Mouse (Mus musculus) midbrain, postnatal 0 days (tissue): Measurements from ENCODE around the gene Fxyd7. TPM values are rescaled to one million over a fixed set of nuclear protein-coding genes. Genes with fewer than 3 reads are reported as not detected.

Experiments
- ATAC-seq: fragments of 200-750 bp; cut with Nextera tagmentation; 2 replicates; pipeline ENCODE4 v1.8.0; 2017; ENCODE audit warnings: moderate number of reproducible peaks, mild to moderate bottlenecking, moderate TSS enrichment, moderate library complexity; ENCODE audit not compliant: low FRiP score
- DNase-seq: peaks from one replicate; pipeline ENCODE4 v3.0.0-alpha.2; 2015; ENCODE audit warnings: low spot score
- H3K27ac ChIP-seq: fragments of 300-500 bp; sonication (generic); 2 replicates; pipeline ENCODE4 v1.5.1; 2014; ENCODE audit warnings: low read depth, mild to moderate bottlenecking, low read length, mixed read lengths
- H3K27me3 ChIP-seq: fragments of 300-500 bp; sonication (generic); 2 replicates; pipeline ENCODE4 v1.6.1; 2014; ENCODE audit warnings: low read length, control low read depth, mixed read lengths; ENCODE audit not compliant: insufficient read depth
- H3K36me3 ChIP-seq: fragments of 300-500 bp; sonication (generic); 2 replicates; pipeline ENCODE4 v1.6.1; 2014; ENCODE audit warnings: low read length, control low read depth, mixed read lengths; ENCODE audit not compliant: insufficient read depth
- H3K4me1 ChIP-seq: fragments of 300-500 bp; sonication (generic); 2 replicates; pipeline ENCODE4 v1.6.1; 2014; ENCODE audit warnings: mild to moderate bottlenecking, control low read depth, antibody characterized with exemption, low read length, mixed read lengths; ENCODE audit not compliant: insufficient read depth
- H3K4me2 ChIP-seq: fragments of 300-500 bp; sonication (generic); 2 replicates; pipeline ENCODE4 v1.6.1; 2014; ENCODE audit warnings: low read depth, mild to moderate bottlenecking, low read length, mixed read lengths; ENCODE audit not compliant: poor library complexity, severe bottlenecking
- H3K4me3 ChIP-seq: fragments of 300-500 bp; sonication (generic); 2 replicates; pipeline ENCODE4 v1.5.1; 2014; ENCODE audit warnings: low read depth, mild to moderate bottlenecking, low read length, moderate library complexity
- H3K9ac ChIP-seq: fragments of 300-500 bp; sonication (generic); replicated peaks from 2 replicates; pipeline ENCODE4 v1.6.1; 2014; ENCODE audit warnings: mild to moderate bottlenecking, low read length, moderate library complexity, mixed read lengths; ENCODE audit not compliant: poor library complexity, severe bottlenecking
- H3K9me3 ChIP-seq: fragments of 300-500 bp; sonication (generic); 2 replicates; pipeline ENCODE4 v1.6.1; 2016; ENCODE audit warnings: low read length, control low read depth
- CTCF ChIP-seq: IDR thresholded peaks from 2 replicates; pipeline ENCODE4 v1.5.1; 2016; ENCODE audit warnings: antibody characterized with exemption, mild to moderate bottlenecking
- WGBS: fragments of 180-500 bp; shearing (Covaris S2); extraction: QIAGEN DNeasy Blood & Tissue Kit; methylation state at CpG from one replicate; pipeline ENCODE4 v1.1.7; 2014; 5-methylcytosine and 5-hydroxymethylcytosine counted together
- polyA plus RNA-seq: library from polyadenylated mRNA; unstranded; fragments of >200 nt; fragmentation: Nextera tagmentation; extraction: Ambion mirVana; gene quantifications from 2 replicates; pipeline ENCODE4 v1.2.1, GENCODE M21; 2015
- total RNA-seq: library from RNA; depleted of rRNA; stranded (reverse); fragments of >200 nt; gene quantifications from 2 replicates; pipeline ENCODE4 v1.2.3, GENCODE M21; 2014

The Fxyd7 gene
- total and polyA plus RNA-seq, 2 experiments from 2014 or later = 285 to 455 TPM

GRCm38 (mm10) chr7:31096892-31097564 is 45.8 kb upstream of the Fxyd7 start:
- ATAC-seq = no peak
- TF ChIP-seq CTCF = no peak
- no peak for DNase-seq
- Histone ChIP-seq H3K9me3 (no peaks in the 10 kb centered on the region), H3K4me3 (no peak overlapping the region), H3K27ac (no peak overlapping the region), H3K36me3 (no peaks in the 10 kb centered on the region), H3K4me2 (no peak overlapping the region), H3K4me1 (no peaks in the 10 kb centered on the region), H3K9ac (no peak overlapping the region), H3K27me3 (no peaks in the 10 kb centered on the region)
- 72% methylated on average over 9 of the region's 9 CpGs for WGBS

DNA sequence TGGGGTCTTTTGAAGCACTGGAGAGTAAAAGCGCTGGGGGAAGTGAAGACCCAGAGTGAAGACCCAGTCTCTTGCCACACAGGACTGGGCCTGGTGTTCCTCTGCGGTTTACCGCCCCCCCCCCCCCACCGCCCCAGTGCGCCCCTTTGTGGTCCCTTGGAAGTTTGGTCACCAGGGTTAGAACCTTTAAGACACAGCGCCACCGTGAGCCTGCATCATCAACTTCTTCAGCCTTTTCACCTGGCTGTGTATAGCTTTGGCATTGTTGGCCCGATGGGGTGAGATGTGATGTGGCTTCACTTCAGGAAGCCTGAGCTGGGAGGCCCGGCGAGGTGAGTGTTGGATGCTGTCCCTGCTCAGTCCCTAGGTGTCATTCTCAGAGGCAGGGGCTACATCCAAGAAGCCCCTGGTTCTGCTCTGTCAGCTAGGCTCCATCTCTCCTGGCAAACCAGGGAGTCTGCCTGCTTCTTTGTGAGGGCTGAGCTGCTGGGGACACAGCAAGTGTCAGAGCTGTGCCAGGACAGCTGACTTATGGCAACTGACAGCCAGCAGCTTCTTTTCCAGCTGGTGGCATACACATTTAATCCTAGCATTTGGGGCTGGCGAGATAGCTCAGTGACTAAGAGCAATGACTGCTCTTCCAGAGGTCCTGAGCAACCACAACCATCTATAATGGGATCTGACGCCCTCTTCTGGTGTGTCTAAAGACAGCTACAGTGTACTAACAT is 43.7 kb upstream of the Fxyd7 start:
- H3K9ac ChIP-seq = no peak overlapping the region
- no peak overlapping the region for H3K27ac ChIP-seq
- no peak overlapping the region for H3K4me2 ChIP-seq
- H3K27me3 ChIP-seq = no peaks in the 10 kb centered on the region
- DNase-seq (no peak), ATAC-seq (no peak)
- no peak overlapping the region for H3K4me3 ChIP-seq
- no peaks in the 10 kb centered on the region for H3K4me1 ChIP-seq
- no peaks in the 10 kb centered on the region for H3K36me3 ChIP-seq
- no peaks in the 10 kb centered on the region for H3K9me3 ChIP-seq
- 35% methylated on average over 11 of the region's 12 CpGs for WGBS
- peak; percentile 46 for TF ChIP-seq CTCF

DNA sequence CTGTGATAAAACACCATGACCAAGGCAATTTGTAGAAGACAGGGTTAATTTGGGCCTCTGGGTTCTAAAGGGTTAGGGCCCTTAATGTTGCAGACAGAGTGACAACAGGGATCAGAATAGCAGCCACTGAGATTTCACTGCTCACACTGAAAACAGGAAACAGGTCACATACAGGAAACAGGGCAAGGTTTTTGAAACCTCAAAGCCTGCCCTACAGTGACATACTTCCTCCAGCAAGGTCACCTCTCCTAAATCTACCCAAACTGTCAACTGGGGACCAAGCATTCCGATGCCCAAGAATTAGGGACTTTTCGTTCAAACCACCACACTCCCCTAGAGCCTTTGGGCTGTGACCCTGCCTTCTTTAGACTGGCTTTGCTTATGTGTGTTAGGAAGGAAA is 38.5 kb upstream of the Fxyd7 start:
- Histone ChIP-seq H3K4me2 (no peak overlapping the region), H3K27ac (no peak overlapping the region), H3K36me3 (no peaks in the 10 kb centered on the region), H3K4me3 (no peak overlapping the region), H3K9ac (no peak overlapping the region), H3K4me1 (no peaks in the 10 kb centered on the region), H3K9me3 (no peaks in the 10 kb centered on the region), H3K27me3 (no peaks in the 10 kb centered on the region)
- DNase-seq (no peak), ATAC-seq (no peak)
- TF ChIP-seq CTCF = no peak
- 95% methylated on average over 2 of the region's 2 CpGs for WGBS

DNA sequence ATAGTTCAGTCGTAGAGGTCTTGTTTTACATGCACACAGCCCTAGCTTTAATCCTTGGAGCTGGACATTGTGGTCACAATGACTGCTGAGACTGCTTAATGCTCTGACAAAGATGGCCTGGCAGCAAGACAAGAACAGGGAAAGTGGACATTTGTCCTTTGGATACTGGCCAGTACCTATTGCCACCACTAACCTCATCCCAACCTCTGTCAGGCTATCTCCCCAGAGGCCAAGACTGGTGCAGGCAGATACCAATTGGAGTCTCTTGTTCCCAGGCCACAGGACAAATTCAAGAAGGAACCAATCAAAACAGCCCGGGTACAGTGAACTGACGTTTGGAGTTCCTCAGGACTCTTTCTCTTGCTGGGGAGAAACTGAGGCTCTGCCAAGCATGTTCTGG is 36.9 kb upstream of the Fxyd7 start:
- TF ChIP-seq CTCF = no peak
- 59% methylated on average over 3 of the region's 3 CpGs for WGBS

GRCm38 (mm10) chr7:31087262-31087661 is 36.0 kb upstream of the Fxyd7 start:
- Histone ChIP-seq H3K27ac (no peak overlapping the region), H3K4me2 (no peak overlapping the region), H3K4me1 (no peaks in the 10 kb centered on the region), H3K36me3 (no peaks in the 10 kb centered on the region), H3K9ac (no peak overlapping the region), H3K27me3 (no peaks in the 10 kb centered on the region), H3K4me3 (no peak overlapping the region), H3K9me3 (no peaks in the 10 kb centered on the region)
- no peak for ATAC-seq
- DNase-seq = no peak
- no peak for TF ChIP-seq CTCF
- 83% methylated on average over 2 of the region's 2 CpGs for WGBS

More for the DNA sequence above, 36.9 kb upstream of the Fxyd7 start:
- DNase-seq (no peak), ATAC-seq (no peak)
- no peaks in the 10 kb centered on the region for H3K9me3 ChIP-seq
- no peaks in the 10 kb centered on the region for H3K27me3 ChIP-seq
- no peak overlapping the region for H3K4me3 ChIP-seq
- no peaks in the 10 kb centered on the region for H3K4me1 ChIP-seq
- no peak overlapping the region for H3K27ac ChIP-seq
- no peak overlapping the region for H3K9ac ChIP-seq
- no peak overlapping the region for H3K4me2 ChIP-seq
- H3K36me3 ChIP-seq = no peaks in the 10 kb centered on the region

DNA sequence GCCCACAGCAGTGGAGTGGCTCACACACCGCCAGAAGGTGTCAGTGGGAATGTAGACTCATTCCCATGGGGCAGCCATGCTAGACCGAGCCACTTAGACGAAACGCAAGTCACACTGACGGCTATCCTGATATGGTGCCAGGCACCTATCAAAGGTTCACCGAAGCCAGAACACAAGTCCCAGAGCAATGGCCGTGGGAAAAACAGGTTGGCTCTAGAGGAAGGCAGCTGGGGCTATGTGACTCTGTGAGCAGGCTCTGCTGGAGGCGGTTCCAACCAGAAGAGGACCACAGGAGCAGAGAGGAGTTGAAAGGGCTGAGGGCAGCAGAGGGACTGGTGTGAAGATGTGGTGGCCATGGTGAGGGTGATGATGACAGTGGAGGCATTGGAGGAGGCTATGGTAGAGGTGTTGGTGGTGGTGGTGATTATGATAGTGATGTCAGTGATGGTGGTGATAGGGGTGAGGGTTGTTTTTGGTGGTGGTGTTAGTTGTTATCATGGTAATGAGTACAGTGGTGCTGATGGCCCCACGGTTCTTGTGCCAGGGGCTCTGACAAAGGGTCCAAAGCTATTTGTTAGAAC is 35.0 kb upstream of the Fxyd7 start:
- DNase-seq (no peak), ATAC-seq (no peak)
- no peaks in the 10 kb centered on the region for H3K36me3 ChIP-seq
- no peaks in the 10 kb centered on the region for H3K27me3 ChIP-seq
- H3K4me3 ChIP-seq = no peak overlapping the region
- no peaks in the 10 kb centered on the region for H3K4me1 ChIP-seq
- no peak for TF ChIP-seq CTCF
- no peak overlapping the region for H3K9ac ChIP-seq
- 94% methylated on average over 9 of the region's 9 CpGs for WGBS
- H3K9me3 ChIP-seq = no peaks in the 10 kb centered on the region
- no peak overlapping the region for H3K4me2 ChIP-seq
- H3K27ac ChIP-seq = no peak overlapping the region
